Mouse (Mus musculus) natural killer cell, adult 2 months (primary cell): ENCODE data around the gene Bpifb5.
"Not testable (repeated sequence)": the region's sequence is repeated elsewhere in the genome, so short reads cannot be mapped to it uniquely, and the experiment has no call there.

Experiments
- DNase-seq, 2 experiments: peaks; one replicate each; pipeline ENCODE4 v3.0.0; 2022; ENCODE audit warnings: low spot score in 2 of 2

Bpifb5 gene

GRCm38 (mm10) chr2:154240771-154241170 lies 17.2 kb downstream of the Bpifb5 start:
- no peak for DNase-seq

DNA sequence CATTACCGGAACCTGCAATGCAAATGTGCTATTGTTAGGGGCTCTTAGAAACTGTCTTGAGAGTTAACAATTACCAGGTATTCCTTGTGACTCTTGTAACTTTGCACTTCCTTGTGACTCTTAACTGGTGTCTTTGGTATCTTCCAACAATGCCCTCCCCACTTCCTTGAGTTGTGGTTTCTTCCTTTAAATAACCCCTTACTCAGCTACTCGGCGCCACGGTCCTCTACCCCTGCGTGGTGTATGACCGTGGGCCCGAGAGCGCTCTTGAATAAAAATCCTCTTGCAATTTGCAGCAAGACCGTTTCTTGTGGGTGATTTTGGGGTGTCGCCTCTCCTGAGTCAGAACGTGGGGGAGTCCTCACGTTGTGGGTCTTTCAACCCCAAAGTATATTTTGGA lies 19.2 kb downstream of the Bpifb5 start:
- not testable (repeated sequence) for DNase-seq

- DNase-seq = no peak
These were observed 20.0 kb downstream of the Bpifb5 start for GRCm38 (mm10) chr2:154243356-154244036.

GRCm38 (mm10) chr2:154245322-154245721 lies 21.8 kb downstream of the Bpifb5 start:
- DNase-seq = no peak

GRCm38 (mm10) chr2:154255254-154255653 lies 31.7 kb downstream of the Bpifb5 start:
- DNase-seq = not testable (repeated sequence)

DNA sequence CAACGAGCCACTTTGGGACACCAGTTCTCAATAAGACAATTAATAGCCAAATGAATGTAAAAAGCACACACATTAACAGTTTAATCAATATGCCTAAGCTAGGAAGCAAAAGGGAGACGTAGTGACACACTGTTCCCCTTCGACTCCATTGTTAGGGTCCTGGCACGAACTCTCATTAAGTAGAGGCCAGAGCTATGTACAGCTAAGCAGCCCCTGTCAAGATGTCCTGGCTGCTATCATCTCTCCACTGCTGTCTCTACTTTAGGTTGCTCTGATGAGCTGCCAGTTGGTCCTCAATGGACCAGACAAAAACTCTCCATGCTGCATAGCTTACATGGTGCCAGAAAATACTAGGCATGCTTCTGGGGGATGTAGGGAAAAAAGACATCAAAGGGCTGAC lies 32.2 kb downstream of the Bpifb5 start:
- no peak for DNase-seq

- DNase-seq = not testable (repeated sequence)
These were observed 34.0 kb downstream of the Bpifb5 start, which contains the start of gene Bpifb9a for GRCm38 (mm10) chr2:154257554-154257953. Gene Bpifb9a (plus strand): TSS chr2:154257854.

GRCm38 (mm10) chr2:154264397-154264796 lies 40.9 kb downstream of the Bpifb5 start:
- not testable (repeated sequence) for DNase-seq
